Mouse (Mus musculus) erythroblast, embryonic 14.5 days (primary cell): ENCODE measurements around the gene Prr14l.

ENCODE experiments used
- GATA1 ChIP-seq: IDR thresholded peaks from 2 replicates; pipeline ENCODE4 v1.6.1; 2012; ENCODE audit warnings: low read length, inconsistent platforms, mixed read lengths
- TAL1 ChIP-seq: IDR thresholded peaks from 3 replicates; pipeline ENCODE4 v1.6.1; 2012; ENCODE audit warnings: low read length, inconsistent platforms, mixed read lengths

- TF ChIP-seq GATA1: no peak
- TF ChIP-seq TAL1: no peak
Measured at GRCm38 (mm10) chr5:32742149-32742548, 111.9 kb downstream of the Prr14l start.
